Mouse (Mus musculus) c-Kit-positive CD71-positive TER-119-negative erythroid progenitor cells, embryonic 14.5 days (primary cell): ENCODE measurements at regions not wholly inside any gene's neighbourhood (a gene's known extent, or its start where the extent isn't known, plus 50 kb on each side); places are given as distances from the start of the nearest gene placed in this dataset.
"Not testable (repeated sequence)": the region's sequence is repeated elsewhere in the genome, so short reads cannot be mapped to it uniquely, and the experiment has no call there.

Source experiments
- DNase-seq: peaks from one replicate; pipeline ENCODE4 v3.0.0-alpha.2; 2013; ENCODE audit warnings: low read depth

GRCm38 (mm10) chr6:31133896-31134735, 175.2 kb upstream of the Klf14 start:
- no peak for DNase-seq

- no peak for DNase-seq
Measured at GRCm38 (mm10) chr6:31134736-31135077, 175.8 kb upstream of the Klf14 start.

GRCm38 (mm10) chr6:31135580-31135979, 176.7 kb upstream of the Klf14 start:
- no peak for DNase-seq

- peak; percentile 25 for DNase-seq
Measured at GRCm38 (mm10) chr6:31136895-31137294, 178.0 kb upstream of the Klf14 start.

GRCm38 (mm10) chr6:31137351-31137750, 178.5 kb upstream of the Klf14 start:
- no peak for DNase-seq

GRCm38 (mm10) chr6:31140000-31140399, 181.1 kb upstream of the Klf14 start:
- no peak for DNase-seq

- DNase-seq = no peak
Measured at GRCm38 (mm10) chr6:31140593-31140992, 181.7 kb upstream of the Klf14 start.

GRCm38 (mm10) chr6:31141486-31141885, 182.6 kb upstream of the Klf14 start:
- no peak for DNase-seq

GRCm38 (mm10) chr6:31142479-31143007, 183.7 kb upstream of the Klf14 start:
- DNase-seq = not testable (repeated sequence)

GRCm38 (mm10) chr6:31145687-31146086, 186.8 kb upstream of the Klf14 start:
- DNase-seq = no peak

GRCm38 (mm10) chr6:31146779-31147178, 187.9 kb upstream of the Klf14 start:
- no peak for DNase-seq

GRCm38 (mm10) chr6:31147682-31148081, 188.8 kb upstream of the Klf14 start:
- DNase-seq = no peak

GRCm38 (mm10) chr6:31148311-31148856, 189.5 kb upstream of the Klf14 start:
- no peak for DNase-seq

- DNase-seq = no peak
Measured at GRCm38 (mm10) chr6:31149164-31149563, 190.3 kb upstream of the Klf14 start.

GRCm38 (mm10) chr6:31150416-31150815, 191.5 kb upstream of the Klf14 start:
- DNase-seq = no peak

- peak; percentile 23 for DNase-seq
Measured at GRCm38 (mm10) chr6:31155857-31156256, 197.0 kb upstream of the Klf14 start.

- no peak for DNase-seq
Measured at GRCm38 (mm10) chr6:31156999-31157398, 198.1 kb upstream of the Klf14 start.

GRCm38 (mm10) chr6:31157429-31157828, 198.6 kb upstream of the Klf14 start:
- DNase-seq = no peak

GRCm38 (mm10) chr6:31158648-31159047, 199.8 kb upstream of the Klf14 start:
- DNase-seq = no peak

- DNase-seq = peak; percentile 39
Measured at GRCm38 (mm10) chr6:31159240-31159639, 200.4 kb upstream of the Klf14 start.

GRCm38 (mm10) chr6:31159935-31160670, 201.2 kb upstream of the Klf14 start:
- no peak for DNase-seq

- no peak for DNase-seq
Measured at GRCm38 (mm10) chr6:31161445-31162340, 202.8 kb upstream of the Klf14 start.
